Mouse (Mus musculus) natural killer cell, adult 2 months (primary cell): Measurements from ENCODE around the gene Kcmf1.
A peak's percentile ranks its signal among the peaks of the same experiment; 100 is the strongest.

ENCODE experiments used
- DNase-seq, 2 experiments: peaks; one replicate each; pipeline ENCODE4 v3.0.0; 2022; ENCODE audit warnings: low spot score in 2 of 2

Gene Kcmf1

GRCm38 (mm10) chr6:72899781-72900681 lies at the start of gene Kcmf1:
Gene Kcmf1 (minus strand): TSS chr6:72899979.
- peak; percentile 62 to 63 for DNase-seq

- DNase-seq, result no peak
Measured at GRCm38 (mm10) chr6:72949161-72949756, 49.5 kb upstream of the Kcmf1 start.

GRCm38 (mm10) chr6:72948392-72948791 lies 48.6 kb upstream of the Kcmf1 start:
- DNase-seq, result no peak

- DNase-seq, result no peak
Measured at GRCm38 (mm10) chr6:72947960-72948359, 48.2 kb upstream of the Kcmf1 start.

GRCm38 (mm10) chr6:72940493-72940892 lies 40.7 kb upstream of the Kcmf1 start:
- DNase-seq, result peak; percentile 74 to 80

GRCm38 (mm10) chr6:72937859-72938258 lies 38.1 kb upstream of the Kcmf1 start:
- peak; percentile 77 to 88 for DNase-seq

GRCm38 (mm10) chr6:72937430-72937829 lies 37.7 kb upstream of the Kcmf1 start:
- DNase-seq, result peak; percentile 43 to 68

- no peak for DNase-seq
Measured at GRCm38 (mm10) chr6:72932955-72933354, 33.2 kb upstream of the Kcmf1 start.

- DNase-seq, result no peak
Measured at GRCm38 (mm10) chr6:72931533-72931932, 31.8 kb upstream of the Kcmf1 start.

GRCm38 (mm10) chr6:72929795-72930398 lies 30.1 kb upstream of the Kcmf1 start:
- DNase-seq, result peak; percentile 34 to 40

GRCm38 (mm10) chr6:72926755-72927482 lies 27.1 kb upstream of the Kcmf1 start:
- DNase-seq, result no peak

- no peak for DNase-seq
Measured at GRCm38 (mm10) chr6:72926031-72926430, 26.3 kb upstream of the Kcmf1 start.

- no peak for DNase-seq
Measured at GRCm38 (mm10) chr6:72923381-72923780, 23.6 kb upstream of the Kcmf1 start.

- no peak for DNase-seq
Measured at GRCm38 (mm10) chr6:72921081-72921480, 21.3 kb upstream of the Kcmf1 start.

- no peak for DNase-seq
Measured at GRCm38 (mm10) chr6:72918510-72919033, 18.8 kb upstream of the Kcmf1 start.

- DNase-seq, result no peak
Measured at GRCm38 (mm10) chr6:72916330-72916729, 16.6 kb upstream of the Kcmf1 start.

GRCm38 (mm10) chr6:72914087-72914749 lies 14.4 kb upstream of the Kcmf1 start:
- DNase-seq, result no peak

GRCm38 (mm10) chr6:72911261-72911660 lies 11.5 kb upstream of the Kcmf1 start:
- no peak for DNase-seq

GRCm38 (mm10) chr6:72902254-72902990 lies 2.6 kb upstream of the Kcmf1 start:
- DNase-seq, result no peak

GRCm38 (mm10) chr6:72900952-72901351 lies 1.2 kb upstream of the Kcmf1 start:
- no peak for DNase-seq
